Mouse (Mus musculus): ENCODE data around the gene Hyal4. TPM values are rescaled to one million over a fixed set of nuclear protein-coding genes. Genes with fewer than 3 reads are reported as not detected.

Gene Hyal4
- polyA plus RNA-seq (2015; fragmentation: Nextera tagmentation; extraction: Ambion mirVana) = not detected in 2 replicates

- 84% methylated on average over 4 of the region's 4 CpGs for WGBS
- no peak for ATAC-seq
- H3K4me2 ChIP-seq (ENCODE audit: low read length) = no peak within 1 kb of the TSS
- H3K4me1 ChIP-seq (ENCODE audit: control insufficient read depth, insufficient read depth, low read length) = no peaks in the 10 kb centered on the region
- no peak within 1 kb of the TSS for H3K9ac ChIP-seq (ENCODE audit: low read depth, low read length)
- no peak within 1 kb of the TSS for H3K27ac ChIP-seq (ENCODE audit: low read length)
- H3K9me3 ChIP-seq (replicated peaks; ENCODE audit: control insufficient read depth, low read length, poor library complexity, severe bottlenecking) = no peaks in the 10 kb centered on the region
- no peak within 1 kb of the TSS for H3K4me3 ChIP-seq (ENCODE audit: low read depth, low read length)
- H3K36me3 ChIP-seq (ENCODE audit: control insufficient read depth, insufficient read depth, low read length) = no peaks in the 10 kb centered on the region
- H3K27me3 ChIP-seq (ENCODE audit: control insufficient read depth, insufficient read depth, low read depth, low read length) = no peaks in the 10 kb centered on the region
Measured at GRCm38 (mm10) chr6:24748029-24748428, at the start of gene Hyal4. Hyal4 (plus strand) TSS chr6:24748329.

GRCm38 (mm10) chr6:24707090-24707489 is 41.0 kb upstream of the Hyal4 start:
- Histone ChIP-seq H3K4me3 (ENCODE audit: low read depth, low read length) (no peak overlapping the region), H3K36me3 (ENCODE audit: control insufficient read depth, insufficient read depth, low read length) (no peaks in the 10 kb centered on the region), H3K4me2 (ENCODE audit: low read length) (no peak overlapping the region), H3K4me1 (ENCODE audit: control insufficient read depth, insufficient read depth, low read length) (no peaks in the 10 kb centered on the region), H3K27me3 (ENCODE audit: control insufficient read depth, insufficient read depth, low read depth, low read length) (no peaks in the 10 kb centered on the region), H3K9ac (ENCODE audit: low read depth, low read length) (no peak overlapping the region), H3K9me3 (replicated peaks; ENCODE audit: control insufficient read depth, low read length, poor library complexity, severe bottlenecking) (no peaks in the 10 kb centered on the region), H3K27ac (ENCODE audit: low read length) (no peak overlapping the region)
- no peak for ATAC-seq
- 84% methylated on average over 5 of the region's 5 CpGs for WGBS

- H3K4me2 ChIP-seq (ENCODE audit: low read length) = no peak overlapping the region
- H3K27me3 ChIP-seq (ENCODE audit: control insufficient read depth, insufficient read depth, low read depth, low read length) = no peaks in the 10 kb centered on the region
- H3K4me3 ChIP-seq (ENCODE audit: low read depth, low read length) = no peak overlapping the region
- no peaks in the 10 kb centered on the region for H3K4me1 ChIP-seq (ENCODE audit: control insufficient read depth, insufficient read depth, low read length)
- no peak for ATAC-seq
- no peak overlapping the region for H3K27ac ChIP-seq (ENCODE audit: low read length)
- H3K36me3 ChIP-seq (ENCODE audit: control insufficient read depth, insufficient read depth, low read length) = no peaks in the 10 kb centered on the region
- H3K9me3 ChIP-seq (replicated peaks; ENCODE audit: control insufficient read depth, low read length, poor library complexity, severe bottlenecking) = no peaks in the 10 kb centered on the region
- no peak overlapping the region for H3K9ac ChIP-seq (ENCODE audit: low read depth, low read length)
- WGBS = 78% methylated on average over 2 of the region's 2 CpGs
Measured at GRCm38 (mm10) chr6:24707499-24707898, 40.6 kb upstream of the Hyal4 start.

GRCm38 (mm10) chr6:24721317-24722099 is 26.6 kb upstream of the Hyal4 start:
- 34% methylated on average over 13 of the region's 13 CpGs for WGBS
- ATAC-seq = 0 out of 2 replicates have a peak, but pooled peaks have one; percentile 32
- no peak overlapping the region for H3K9ac ChIP-seq (ENCODE audit: low read depth, low read length)

GRCm38 (mm10) chr6:24728130-24728529 is 20.0 kb upstream of the Hyal4 start:
- Histone ChIP-seq H3K4me3 (ENCODE audit: low read depth, low read length) (no peak overlapping the region), H3K27ac (ENCODE audit: low read length) (no peak overlapping the region), H3K27me3 (ENCODE audit: control insufficient read depth, insufficient read depth, low read depth, low read length) (no peaks in the 10 kb centered on the region), H3K36me3 (ENCODE audit: control insufficient read depth, insufficient read depth, low read length) (no peaks in the 10 kb centered on the region), H3K9me3 (replicated peaks; ENCODE audit: control insufficient read depth, low read length, poor library complexity, severe bottlenecking) (no peaks in the 10 kb centered on the region), H3K4me1 (ENCODE audit: control insufficient read depth, insufficient read depth, low read length) (no peaks in the 10 kb centered on the region), H3K4me2 (ENCODE audit: low read length) (no peak overlapping the region), H3K9ac (ENCODE audit: low read depth, low read length) (no peak overlapping the region)
- WGBS = 83% methylated on average over 1 of the region's 1 CpGs
- ATAC-seq = no peak

More at GRCm38 (mm10) chr6:24721317-24722099, 26.6 kb upstream of the Hyal4 start:
- no peaks in the 10 kb centered on the region for H3K27me3 ChIP-seq (ENCODE audit: control insufficient read depth, insufficient read depth, low read depth, low read length)
- no peak overlapping the region for H3K27ac ChIP-seq (ENCODE audit: low read length)
- no peak overlapping the region for H3K4me2 ChIP-seq (ENCODE audit: low read length)
- H3K36me3 ChIP-seq (ENCODE audit: control insufficient read depth, insufficient read depth, low read length) = no peaks in the 10 kb centered on the region
- H3K4me1 ChIP-seq (ENCODE audit: control insufficient read depth, insufficient read depth, low read length) = no peaks in the 10 kb centered on the region
- no peaks in the 10 kb centered on the region for H3K9me3 ChIP-seq (replicated peaks; ENCODE audit: control insufficient read depth, low read length, poor library complexity, severe bottlenecking)
- H3K4me3 ChIP-seq (ENCODE audit: low read depth, low read length) = no peak overlapping the region

- H3K4me3 ChIP-seq (ENCODE audit: low read depth, low read length) = no peak within 1 kb of the TSS
- no peaks in the 10 kb centered on the region for H3K36me3 ChIP-seq (ENCODE audit: control insufficient read depth, insufficient read depth, low read length)
- no peak within 1 kb of the TSS for H3K9ac ChIP-seq (ENCODE audit: low read depth, low read length)
- no peaks in the 10 kb centered on the region for H3K9me3 ChIP-seq (replicated peaks; ENCODE audit: control insufficient read depth, low read length, poor library complexity, severe bottlenecking)
- no peak within 1 kb of the TSS for H3K27ac ChIP-seq (ENCODE audit: low read length)
- no peak within 1 kb of the TSS for H3K4me2 ChIP-seq (ENCODE audit: low read length)
- 83% methylated on average over 3 of the region's 3 CpGs for WGBS
- ATAC-seq = no peak
- no peaks in the 10 kb centered on the region for H3K4me1 ChIP-seq (ENCODE audit: control insufficient read depth, insufficient read depth, low read length)
- no peaks in the 10 kb centered on the region for H3K27me3 ChIP-seq (ENCODE audit: control insufficient read depth, insufficient read depth, low read depth, low read length)
Measured at GRCm38 (mm10) chr6:24732945-24733344, 15.2 kb upstream of the Hyal4 start, which contains the start of gene Hyal6. Hyal6 (plus strand) TSS chr6:24733245.

GRCm38 (mm10) chr6:24734565-24734964 is 13.6 kb upstream of the Hyal4 start:
- ATAC-seq = no peak

GRCm38 (mm10) chr6:24759281-24759680 is 11.2 kb downstream of the Hyal4 start:
- Histone ChIP-seq H3K27ac (ENCODE audit: low read length) (no peak overlapping the region), H3K9ac (ENCODE audit: low read depth, low read length) (no peak overlapping the region), H3K4me1 (ENCODE audit: control insufficient read depth, insufficient read depth, low read length) (no peaks in the 10 kb centered on the region), H3K27me3 (ENCODE audit: control insufficient read depth, insufficient read depth, low read depth, low read length) (no peaks in the 10 kb centered on the region), H3K36me3 (ENCODE audit: control insufficient read depth, insufficient read depth, low read length) (no peaks in the 10 kb centered on the region), H3K4me3 (ENCODE audit: low read depth, low read length) (no peak overlapping the region), H3K9me3 (replicated peaks; ENCODE audit: control insufficient read depth, low read length, poor library complexity, severe bottlenecking) (no peaks in the 10 kb centered on the region), H3K4me2 (ENCODE audit: low read length) (no peak overlapping the region)
- no peak for ATAC-seq
- WGBS = 97% methylated on average over 3 of the region's 3 CpGs

More at GRCm38 (mm10) chr6:24734565-24734964, 13.6 kb upstream of the Hyal4 start:
- H3K4me2 ChIP-seq (ENCODE audit: low read length) = no peak overlapping the region
- 92% methylated on average over 6 of the region's 6 CpGs for WGBS
- no peak overlapping the region for H3K27ac ChIP-seq (ENCODE audit: low read length)
- H3K4me3 ChIP-seq (ENCODE audit: low read depth, low read length) = no peak overlapping the region
- H3K36me3 ChIP-seq (ENCODE audit: control insufficient read depth, insufficient read depth, low read length) = no peaks in the 10 kb centered on the region
- H3K9me3 ChIP-seq (replicated peaks; ENCODE audit: control insufficient read depth, low read length, poor library complexity, severe bottlenecking) = no peaks in the 10 kb centered on the region
- H3K4me1 ChIP-seq (ENCODE audit: control insufficient read depth, insufficient read depth, low read length) = no peaks in the 10 kb centered on the region
- no peaks in the 10 kb centered on the region for H3K27me3 ChIP-seq (ENCODE audit: control insufficient read depth, insufficient read depth, low read depth, low read length)
- no peak overlapping the region for H3K9ac ChIP-seq (ENCODE audit: low read depth, low read length)

- WGBS = 93% methylated on average over 2 of the region's 2 CpGs
- no peak overlapping the region for H3K9ac ChIP-seq (ENCODE audit: low read depth, low read length)
- no peak overlapping the region for H3K4me2 ChIP-seq (ENCODE audit: low read length)
- ATAC-seq = no peak
- no peaks in the 10 kb centered on the region for H3K27me3 ChIP-seq (ENCODE audit: control insufficient read depth, insufficient read depth, low read depth, low read length)
- H3K4me1 ChIP-seq (ENCODE audit: control insufficient read depth, insufficient read depth, low read length) = no peaks in the 10 kb centered on the region
- no peaks in the 10 kb centered on the region for H3K9me3 ChIP-seq (replicated peaks; ENCODE audit: control insufficient read depth, low read length, poor library complexity, severe bottlenecking)
- H3K4me3 ChIP-seq (ENCODE audit: low read depth, low read length) = no peak overlapping the region
- H3K36me3 ChIP-seq (ENCODE audit: control insufficient read depth, insufficient read depth, low read length) = no peaks in the 10 kb centered on the region
- no peak overlapping the region for H3K27ac ChIP-seq (ENCODE audit: low read length)
Measured at GRCm38 (mm10) chr6:24766261-24766660, 18.1 kb downstream of the Hyal4 start.
